Mouse (Mus musculus): Measurements from ENCODE around the gene Sdad1.

Gene Sdad1

GRCm38 (mm10) chr5:92244900-92245299, 65.4 kb downstream of the Sdad1 start:
- no peak for DNase-seq (ENCODE audit: low read depth in 1 of 2, low spot score in 2 of 2)

- DNase-seq (ENCODE audit: low read depth in 1 of 2, low spot score in 2 of 2), result no peak
Observed at GRCm38 (mm10) chr5:92240769-92241168, 69.5 kb downstream of the Sdad1 start.

GRCm38 (mm10) chr5:92239333-92240232, 70.7 kb downstream of the Sdad1 start:
- no peak for DNase-seq (ENCODE audit: low read depth in 1 of 2, low spot score in 2 of 2)

GRCm38 (mm10) chr5:92234939-92235557, 75.2 kb downstream of the Sdad1 start:
- DNase-seq (ENCODE audit: low read depth in 1 of 2, low spot score in 2 of 2), result no peak

Data from monocyte, adult 2 months (primary cell).